Mouse (Mus musculus): ENCODE measurements around the gene Hpd. TPM values are rescaled to one million over a fixed set of nuclear protein-coding genes. Genes with fewer than 3 reads are reported as not detected.
"Not testable (repeated sequence)": the region's sequence is repeated elsewhere in the genome, so short reads cannot be mapped to it uniquely, and the experiment has no call there.

The Hpd gene
- 61.7 and 87.5 TPM in 2 replicates for polyA plus RNA-seq (2015; fragmentation: Nextera tagmentation; extraction: Ambion mirVana)

- peak; percentile 21; the same call in 1 of the 2 replicates for ATAC-seq (ENCODE audit: insufficient read depth)
- H3K9ac ChIP-seq = no peak within 1 kb of the TSS
- WGBS (ENCODE audit: insufficient replicate concordance) = 61% methylated on average over 10 of the region's 10 CpGs
- no peaks in the 10 kb centered on the region for H3K36me3 ChIP-seq (replicated peaks)
- no peaks in the 10 kb centered on the region for H3K9me3 ChIP-seq (replicated peaks)
- no peak within 1 kb of the TSS for H3K4me3 ChIP-seq (replicated peaks)
- H3K27me3 ChIP-seq = peaks cover 32% of the 10 kb centered on the region; the same call in 1 of the 2 replicates
- peak within 1 kb of the TSS; percentile 42 for H3K27ac ChIP-seq (replicated peaks)
- H3K4me2 ChIP-seq = peak within 1 kb of the TSS; percentile 16; the same call in 1 of the 2 replicates
- peaks cover 27% of the 10 kb centered on the region for H3K4me1 ChIP-seq (replicated peaks)
Observed at GRCm38 (mm10) chr5:123182651-123183050, at the start of gene Hpd. TSS of gene Hpd (minus strand) at chr5:123182727.

- WGBS (ENCODE audit: insufficient replicate concordance) = 62% methylated on average over 2 of the region's 2 CpGs
- Histone ChIP-seq H3K4me1 (replicated peaks) (peaks cover 50% of the 10 kb centered on the region), H3K36me3 (replicated peaks) (peaks cover 42% of the 10 kb centered on the region), H3K27me3 (no peaks in the 10 kb centered on the region), H3K9ac (no peak overlapping the region), H3K9me3 (replicated peaks) (no peaks in the 10 kb centered on the region), H3K4me2 (no peak overlapping the region), H3K27ac (replicated peaks) (no peak overlapping the region), H3K4me3 (replicated peaks) (no peak overlapping the region)
- ATAC-seq (ENCODE audit: insufficient read depth) = no peak
Observed at GRCm38 (mm10) chr5:123232180-123232579, 49.7 kb upstream of the Hpd start.

DNA sequence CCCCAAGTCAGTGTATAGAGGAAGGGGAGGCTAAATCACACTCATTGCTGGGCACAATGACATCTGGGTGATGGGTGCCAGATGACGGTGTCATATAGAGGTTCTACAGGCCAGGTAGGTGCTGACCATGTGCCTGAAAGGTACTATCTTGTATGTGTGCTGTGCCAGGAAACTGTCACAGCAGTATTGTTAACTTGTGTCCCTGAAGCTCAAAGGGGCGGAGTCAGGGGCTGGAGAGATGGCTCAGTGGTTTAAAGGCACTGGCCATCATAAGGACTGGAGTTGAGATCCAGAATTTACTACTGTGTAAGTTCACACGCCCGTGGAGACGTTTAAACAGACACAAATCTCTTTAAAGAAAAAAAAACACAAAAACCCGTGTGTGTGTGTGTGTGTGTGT lies 46.8 kb upstream of the Hpd start:
- H3K9me3 ChIP-seq (replicated peaks) = no peaks in the 10 kb centered on the region
- peaks cover 14% of the 10 kb centered on the region for H3K36me3 ChIP-seq (replicated peaks)
- peaks cover 57% of the 10 kb centered on the region for H3K4me1 ChIP-seq (replicated peaks)
- H3K27ac ChIP-seq (replicated peaks) = peak overlapping the region; percentile 86
- no peaks in the 10 kb centered on the region for H3K27me3 ChIP-seq
- 76% methylated on average over 6 of the region's 6 CpGs for WGBS (ENCODE audit: insufficient replicate concordance)
- ATAC-seq (ENCODE audit: insufficient read depth) = no peak
- H3K4me3 ChIP-seq (replicated peaks) = peak overlapping the region; percentile 94
- peak overlapping the region; percentile 82 for H3K4me2 ChIP-seq
- H3K9ac ChIP-seq = peak overlapping the region; percentile 95

DNA sequence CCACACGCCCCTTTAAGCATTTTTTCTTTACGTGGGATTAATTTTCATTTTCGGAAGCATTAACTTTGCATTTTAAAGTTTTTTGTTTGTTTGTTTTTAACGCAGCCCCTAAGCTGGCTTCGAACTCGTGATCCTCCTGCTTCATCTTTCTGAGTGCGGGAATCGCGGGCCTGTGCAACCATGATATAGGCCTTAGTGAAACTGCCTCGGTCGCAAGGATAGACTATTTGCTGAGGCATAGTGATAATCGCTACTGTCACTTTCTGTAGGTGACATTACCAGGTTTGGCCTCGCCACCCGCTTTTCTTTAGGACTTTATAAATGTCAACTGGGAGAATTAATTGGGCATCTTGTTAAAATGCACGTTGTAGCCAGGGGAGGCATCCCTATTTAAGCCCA lies 46.0 kb upstream of the Hpd start:
- H3K9me3 ChIP-seq (replicated peaks) = no peaks in the 10 kb centered on the region
- peaks cover 56% of the 10 kb centered on the region for H3K4me1 ChIP-seq (replicated peaks)
- no peak; the same call in 1 of the 2 replicates for ATAC-seq (ENCODE audit: insufficient read depth)
- WGBS (ENCODE audit: insufficient replicate concordance) = 5% methylated on average over 15 of the region's 15 CpGs
- peak overlapping the region; percentile 82 for H3K4me2 ChIP-seq
- peak overlapping the region; percentile 95 for H3K9ac ChIP-seq
- peaks cover 14% of the 10 kb centered on the region for H3K36me3 ChIP-seq (replicated peaks)
- H3K4me3 ChIP-seq (replicated peaks) = peak overlapping the region; percentile 94
- peak overlapping the region; percentile 86 for H3K27ac ChIP-seq (replicated peaks)
- no peaks in the 10 kb centered on the region for H3K27me3 ChIP-seq

DNA sequence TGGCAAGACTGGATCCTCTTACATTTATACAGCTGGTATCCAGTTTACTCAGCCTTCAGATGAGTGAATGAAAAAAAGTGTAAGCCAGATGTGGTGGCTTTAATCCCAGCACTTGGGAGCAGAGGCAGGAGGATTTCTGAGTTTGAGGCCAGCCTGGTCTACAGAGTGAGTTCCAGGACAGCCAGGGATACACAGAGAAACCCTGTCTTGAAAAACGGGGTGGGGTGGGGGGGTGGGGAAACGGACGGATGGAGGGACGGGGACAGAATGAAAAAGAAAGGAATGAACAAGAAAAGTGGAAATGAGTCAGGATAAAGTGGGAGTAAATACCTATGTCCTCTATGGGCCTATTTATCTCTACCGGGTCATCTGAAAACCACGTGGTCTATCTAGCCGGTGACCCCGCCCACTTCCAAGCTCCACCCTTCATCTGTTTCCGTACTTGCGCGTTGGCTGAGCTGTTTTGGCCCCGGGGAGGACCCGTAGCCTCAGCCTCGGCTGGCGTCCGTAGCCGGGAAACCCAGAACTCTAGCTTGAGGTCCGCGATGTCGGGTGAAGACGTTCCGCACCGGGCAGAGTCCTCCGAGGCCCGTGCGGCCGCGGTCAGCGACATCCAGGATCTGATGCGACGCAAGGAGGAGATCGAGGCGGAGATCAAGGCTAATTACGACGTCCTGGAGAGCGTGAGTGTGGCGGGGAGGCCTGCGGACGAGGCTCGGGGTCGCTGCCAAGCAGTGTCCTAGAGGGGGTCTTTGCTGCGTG lies 45.4 kb upstream of the Hpd start:
- Histone ChIP-seq H3K27me3 (no peaks in the 10 kb centered on the region), H3K9ac (peak overlapping the region; percentile 95), H3K36me3 (replicated peaks) (peaks cover 14% of the 10 kb centered on the region), H3K4me2 (peak overlapping the region; percentile 82), H3K4me1 (replicated peaks) (peaks cover 59% of the 10 kb centered on the region), H3K4me3 (replicated peaks) (peak overlapping the region; percentile 94), H3K27ac (replicated peaks) (peak overlapping the region; percentile 86), H3K9me3 (replicated peaks) (no peaks in the 10 kb centered on the region)
- ATAC-seq (ENCODE audit: insufficient read depth) = peak; percentile 80
- WGBS (ENCODE audit: insufficient replicate concordance) = 2% methylated on average over 42 of the region's 42 CpGs

- H3K4me1 ChIP-seq (replicated peaks) = peaks cover 63% of the 10 kb centered on the region
- no peak overlapping the region for H3K9ac ChIP-seq
- no peak overlapping the region for H3K4me2 ChIP-seq
- no peaks in the 10 kb centered on the region for H3K27me3 ChIP-seq
- peaks cover 8% of the 10 kb centered on the region for H3K36me3 ChIP-seq (replicated peaks)
- no peak overlapping the region for H3K4me3 ChIP-seq (replicated peaks)
- ATAC-seq (ENCODE audit: insufficient read depth) = no peak
- no peaks in the 10 kb centered on the region for H3K9me3 ChIP-seq (replicated peaks)
- 81% methylated on average over 7 of the region's 7 CpGs for WGBS (ENCODE audit: insufficient replicate concordance)
- peak overlapping the region; percentile 45 for H3K27ac ChIP-seq (replicated peaks)
Observed at GRCm38 (mm10) chr5:123226851-123227250, 44.3 kb upstream of the Hpd start.

GRCm38 (mm10) chr5:123223861-123224260 lies 41.3 kb upstream of the Hpd start:
- not testable (repeated sequence) for H3K9ac ChIP-seq; H3K27me3 ChIP-seq; H3K36me3 ChIP-seq (replicated peaks); ATAC-seq (ENCODE audit: insufficient read depth); H3K4me2 ChIP-seq; H3K4me3 ChIP-seq (replicated peaks); H3K9me3 ChIP-seq (replicated peaks)
- Histone ChIP-seq H3K4me1 (replicated peaks) (peaks cover 53% of the 10 kb centered on the region), H3K27ac (replicated peaks) (peak overlapping the region; percentile 84)
- WGBS (ENCODE audit: insufficient replicate concordance) = 52% methylated on average over 6 of the region's 6 CpGs

GRCm38 (mm10) chr5:123223051-123223410 lies 40.5 kb upstream of the Hpd start:
- peaks cover 46% of the 10 kb centered on the region for H3K4me1 ChIP-seq (replicated peaks)
- H3K9ac ChIP-seq = 0 out of 2 replicates have a peak overlapping the region, but pooled peaks have one; percentile 27
- H3K36me3 ChIP-seq (replicated peaks) = no peaks in the 10 kb centered on the region
- peak overlapping the region; percentile 46 for H3K4me2 ChIP-seq
- ATAC-seq (ENCODE audit: insufficient read depth) = peak; percentile 82
- no peaks in the 10 kb centered on the region for H3K9me3 ChIP-seq (replicated peaks)
- no peaks in the 10 kb centered on the region for H3K27me3 ChIP-seq
- H3K27ac ChIP-seq (replicated peaks) = peak overlapping the region; percentile 90
- WGBS (ENCODE audit: insufficient replicate concordance) = 14% methylated on average over 4 of the region's 4 CpGs
- H3K4me3 ChIP-seq (replicated peaks) = no peak overlapping the region

- not testable (repeated sequence) for H3K27me3 ChIP-seq; H3K36me3 ChIP-seq (replicated peaks); H3K4me3 ChIP-seq (replicated peaks); H3K9me3 ChIP-seq (replicated peaks)
- WGBS (ENCODE audit: insufficient replicate concordance) = 26% methylated on average over 3 of the region's 5 CpGs
- peaks cover 40% of the 10 kb centered on the region for H3K4me1 ChIP-seq (replicated peaks)
- H3K9ac ChIP-seq = peak overlapping the region; percentile 27; the same call in 1 of the 2 replicates
- peak overlapping the region; percentile 90 for H3K27ac ChIP-seq (replicated peaks)
- ATAC-seq (ENCODE audit: insufficient read depth) = peak; percentile 84
- H3K4me2 ChIP-seq = peak overlapping the region; percentile 46
Observed at GRCm38 (mm10) chr5:123222346-123223050, 40.0 kb upstream of the Hpd start.

DNA sequence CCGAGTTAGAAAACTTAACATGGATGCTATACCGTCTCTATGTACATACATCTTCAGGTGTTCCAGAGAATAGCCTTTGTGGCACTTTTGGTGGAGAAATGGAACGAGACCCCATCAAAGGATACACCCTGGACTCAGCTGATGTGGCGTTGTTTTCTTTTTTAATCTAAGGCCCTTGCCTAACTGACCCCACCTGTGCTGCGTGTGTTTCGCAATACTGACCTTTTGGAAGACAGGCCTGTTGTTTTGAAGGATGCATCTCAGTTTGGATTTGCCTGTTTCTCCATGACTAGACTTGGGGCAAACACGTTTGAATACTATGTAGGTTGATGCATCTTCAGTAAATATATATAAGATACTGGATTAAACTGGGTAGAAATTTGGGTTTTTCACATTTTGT lies 21.1 kb upstream of the Hpd start:
- not testable (repeated sequence) for H3K4me3 ChIP-seq (replicated peaks); H3K27ac ChIP-seq (replicated peaks); H3K27me3 ChIP-seq; ATAC-seq (ENCODE audit: insufficient read depth); H3K36me3 ChIP-seq (replicated peaks); H3K9me3 ChIP-seq (replicated peaks); H3K9ac ChIP-seq; H3K4me2 ChIP-seq
- H3K4me1 ChIP-seq (replicated peaks) = peaks cover 30% of the 10 kb centered on the region
- WGBS (ENCODE audit: insufficient replicate concordance) = 73% methylated on average over 7 of the region's 7 CpGs

DNA sequence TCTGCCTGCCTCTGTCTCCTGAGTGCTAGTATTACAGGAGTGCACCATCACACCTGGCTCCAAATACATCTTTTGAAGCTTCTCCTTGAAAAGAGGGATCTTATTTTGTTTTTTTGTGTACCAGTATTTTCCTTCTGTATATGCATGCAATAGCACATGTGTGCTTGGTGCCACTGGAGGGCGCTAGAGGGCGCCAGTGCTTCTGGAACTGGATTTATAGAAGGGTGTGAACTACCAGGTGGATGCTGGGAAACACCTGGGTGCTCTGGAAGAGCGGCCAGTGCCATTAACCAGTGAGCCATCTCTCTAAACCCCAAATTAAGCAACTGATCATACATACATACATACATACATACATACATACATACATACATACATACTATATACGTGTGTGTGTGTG lies 20.2 kb upstream of the Hpd start:
- H3K9ac ChIP-seq; H3K27me3 ChIP-seq; H3K4me2 ChIP-seq; ATAC-seq (ENCODE audit: insufficient read depth); H3K27ac ChIP-seq (replicated peaks); H3K36me3 ChIP-seq (replicated peaks); H3K9me3 ChIP-seq (replicated peaks); H3K4me3 ChIP-seq (replicated peaks): not testable (repeated sequence)
- WGBS (ENCODE audit: insufficient replicate concordance) = 38% methylated on average over 4 of the region's 4 CpGs
- peaks cover 36% of the 10 kb centered on the region for H3K4me1 ChIP-seq (replicated peaks)

All from liver, embryonic 15.5 days (tissue).